Mouse (Mus musculus) liver, embryonic 12.5 days (tissue): ENCODE data around the gene Alg2. TPM values are rescaled to one million over a fixed set of nuclear protein-coding genes. Genes with fewer than 3 reads are reported as not detected.
A peak's percentile ranks its signal among the peaks of the same experiment; 100 is the strongest.

Experiments
- ATAC-seq: fragments of 200-750 bp; cut with Nextera tagmentation; 2 replicates; pipeline ENCODE4 v1.8.0; 2017; ENCODE audit warnings: moderate number of reproducible peaks, mild to moderate bottlenecking, moderate library complexity
- H3K27ac ChIP-seq: fragments of 300-500 bp; sonication (generic); 2 replicates; pipeline ENCODE4 v1.5.1; 2016; ENCODE audit warnings: mild to moderate bottlenecking
- H3K27me3 ChIP-seq: fragments of 300-500 bp; sonication (generic); replicated peaks from 2 replicates; pipeline ENCODE4 v1.6.1; 2016; ENCODE audit warnings: mild to moderate bottlenecking, moderate library complexity
- H3K36me3 ChIP-seq: fragments of 300-500 bp; sonication (generic); 2 replicates; pipeline ENCODE4 v1.6.1; 2016; ENCODE audit warnings: mild to moderate bottlenecking, moderate library complexity
- H3K4me1 ChIP-seq: fragments of 300-500 bp; sonication (generic); 2 replicates; pipeline ENCODE4 v1.6.1; 2016
- H3K4me2 ChIP-seq: fragments of 300-500 bp; sonication (generic); 2 replicates; pipeline ENCODE4 v1.6.1; 2016; ENCODE audit warnings: mild to moderate bottlenecking, moderate library complexity
- H3K4me3 ChIP-seq: fragments of 300-500 bp; sonication (generic); 2 replicates; pipeline ENCODE4 v1.5.1; 2016; ENCODE audit warnings: mild to moderate bottlenecking, moderate library complexity
- H3K9ac ChIP-seq: fragments of 300-500 bp; sonication (generic); 2 replicates; pipeline ENCODE4 v1.6.1; 2016; ENCODE audit warnings: mild to moderate bottlenecking, moderate library complexity
- H3K9me3 ChIP-seq: fragments of 300-500 bp; sonication (generic); replicated peaks from 2 replicates; pipeline ENCODE4 v1.6.1; 2016; ENCODE audit warnings: mild to moderate bottlenecking, moderate library complexity
- WGBS: fragments of 180-500 bp; shearing (Covaris S2); methylation state at CpG from one replicate; pipeline ENCODE4 v1.1.7; 2016; ENCODE audit not compliant: insufficient replicate concordance; 5-methylcytosine and 5-hydroxymethylcytosine counted together
- polyA plus RNA-seq: library from polyadenylated mRNA; unstranded; fragments of >200 nt; fragmentation: Nextera tagmentation; extraction: Ambion mirVana; gene quantifications from 2 replicates; pipeline ENCODE4 v1.2.1, GENCODE M21; 2016

The Alg2 gene
- polyA plus RNA-seq: 25.3 and 26.0 TPM in 2 replicates

- Histone ChIP-seq H3K9me3 (no peaks in the 10 kb centered on the region), H3K27ac (peak within 1 kb of the TSS; percentile 92), H3K36me3 (peaks cover 66% of the 10 kb centered on the region), H3K9ac (peak within 1 kb of the TSS; percentile 86), H3K27me3 (no peaks in the 10 kb centered on the region), H3K4me3 (peak within 1 kb of the TSS; percentile 89), H3K4me1 (peaks cover 26% of the 10 kb centered on the region), H3K4me2 (peak within 1 kb of the TSS; percentile 89)
- under 1% methylated on average over 42 of the region's 58 CpGs for WGBS
- peak; percentile 97 for ATAC-seq
Measured at GRCm38 (mm10) chr4:47473968-47474729, at the start of gene Alg2, which contains the start of gene Sec61b. Gene Alg2 (minus strand): TSS chr4:47474333. Gene Sec61b (plus strand): TSS chr4:47474658.

- Histone ChIP-seq H3K4me2 (no peak overlapping the region), H3K4me1 (no peaks in the 10 kb centered on the region), H3K27me3 (no peaks in the 10 kb centered on the region), H3K9ac (no peak overlapping the region), H3K4me3 (no peak overlapping the region), H3K27ac (no peak overlapping the region), H3K36me3 (no peaks in the 10 kb centered on the region), H3K9me3 (no peaks in the 10 kb centered on the region)
- no peak for ATAC-seq
- WGBS: 64% methylated on average over 6 of the region's 6 CpGs
Measured at GRCm38 (mm10) chr4:47521884-47522605, 47.9 kb upstream of the Alg2 start.

- H3K27me3 ChIP-seq: no peaks in the 10 kb centered on the region
- H3K36me3 ChIP-seq: no peaks in the 10 kb centered on the region
- H3K9ac ChIP-seq: no peak overlapping the region
- H3K9me3 ChIP-seq: no peaks in the 10 kb centered on the region
- no peak overlapping the region for H3K4me3 ChIP-seq
- H3K27ac ChIP-seq: no peak overlapping the region
- no peak overlapping the region for H3K4me2 ChIP-seq
- no peak for ATAC-seq
- 45% methylated on average over 4 of the region's 4 CpGs for WGBS
- no peaks in the 10 kb centered on the region for H3K4me1 ChIP-seq
Measured at GRCm38 (mm10) chr4:47520076-47520475, 45.9 kb upstream of the Alg2 start.

GRCm38 (mm10) chr4:47518551-47519181, 44.5 kb upstream of the Alg2 start:
- Histone ChIP-seq H3K9me3 (no peaks in the 10 kb centered on the region), H3K27ac (no peak overlapping the region), H3K9ac (no peak overlapping the region), H3K4me1 (no peaks in the 10 kb centered on the region), H3K4me2 (no peak overlapping the region), H3K4me3 (no peak overlapping the region), H3K27me3 (no peaks in the 10 kb centered on the region), H3K36me3 (no peaks in the 10 kb centered on the region)
- no peak for ATAC-seq
- WGBS: 56% methylated on average over 12 of the region's 12 CpGs

- no peak overlapping the region for H3K27ac ChIP-seq
- no peaks in the 10 kb centered on the region for H3K4me1 ChIP-seq
- no peak for ATAC-seq
- H3K4me3 ChIP-seq: no peak overlapping the region
- WGBS: 65% methylated on average over 10 of the region's 10 CpGs
- H3K9me3 ChIP-seq: no peaks in the 10 kb centered on the region
- H3K9ac ChIP-seq: no peak overlapping the region
- H3K36me3 ChIP-seq: no peaks in the 10 kb centered on the region
- no peaks in the 10 kb centered on the region for H3K27me3 ChIP-seq
- H3K4me2 ChIP-seq: no peak overlapping the region
Measured at GRCm38 (mm10) chr4:47504841-47505517, 30.8 kb upstream of the Alg2 start.

- Histone ChIP-seq H3K36me3 (no peaks in the 10 kb centered on the region), H3K4me1 (no peaks in the 10 kb centered on the region), H3K4me3 (no peak overlapping the region), H3K27me3 (no peaks in the 10 kb centered on the region), H3K9ac (no peak overlapping the region), H3K27ac (no peak overlapping the region), H3K9me3 (no peaks in the 10 kb centered on the region), H3K4me2 (no peak overlapping the region)
- 82% methylated on average over 6 of the region's 6 CpGs for WGBS
- ATAC-seq: no peak
Measured at GRCm38 (mm10) chr4:47503045-47503444, 28.9 kb upstream of the Alg2 start.

- no peaks in the 10 kb centered on the region for H3K36me3 ChIP-seq
- ATAC-seq: no peak
- H3K4me2 ChIP-seq: no peak overlapping the region
Measured at GRCm38 (mm10) chr4:47502546-47502971, 28.4 kb upstream of the Alg2 start.

GRCm38 (mm10) chr4:47499121-47499545, 25.0 kb upstream of the Alg2 start:
- ATAC-seq: no peak
- WGBS: 71% methylated on average over 10 of the region's 10 CpGs
- no peak overlapping the region for H3K4me2 ChIP-seq
- H3K36me3 ChIP-seq: no peaks in the 10 kb centered on the region
- H3K4me1 ChIP-seq: no peaks in the 10 kb centered on the region
- no peak overlapping the region for H3K27ac ChIP-seq
- H3K9me3 ChIP-seq: no peaks in the 10 kb centered on the region
- no peak overlapping the region for H3K9ac ChIP-seq
- no peaks in the 10 kb centered on the region for H3K27me3 ChIP-seq
- H3K4me3 ChIP-seq: no peak overlapping the region

More at GRCm38 (mm10) chr4:47502546-47502971, 28.4 kb upstream of the Alg2 start:
- H3K4me1 ChIP-seq: no peaks in the 10 kb centered on the region
- WGBS: 21% methylated on average over 4 of the region's 4 CpGs
- no peaks in the 10 kb centered on the region for H3K9me3 ChIP-seq
- H3K4me3 ChIP-seq: no peak overlapping the region
- no peak overlapping the region for H3K9ac ChIP-seq
- H3K27ac ChIP-seq: no peak overlapping the region
- no peaks in the 10 kb centered on the region for H3K27me3 ChIP-seq

GRCm38 (mm10) chr4:47497811-47498385, 23.8 kb upstream of the Alg2 start:
- Histone ChIP-seq H3K4me3 (no peak overlapping the region), H3K4me1 (no peaks in the 10 kb centered on the region), H3K27ac (no peak overlapping the region), H3K9ac (no peak overlapping the region), H3K4me2 (no peak overlapping the region), H3K36me3 (no peaks in the 10 kb centered on the region), H3K27me3 (no peaks in the 10 kb centered on the region), H3K9me3 (no peaks in the 10 kb centered on the region)
- no peak for ATAC-seq
- 48% methylated on average over 7 of the region's 7 CpGs for WGBS

- no peaks in the 10 kb centered on the region for H3K36me3 ChIP-seq
- H3K4me2 ChIP-seq: no peak overlapping the region
- no peaks in the 10 kb centered on the region for H3K27me3 ChIP-seq
- no peak overlapping the region for H3K4me3 ChIP-seq
- H3K4me1 ChIP-seq: no peaks in the 10 kb centered on the region
- H3K9ac ChIP-seq: no peak overlapping the region
- H3K9me3 ChIP-seq: no peaks in the 10 kb centered on the region
- H3K27ac ChIP-seq: no peak overlapping the region
- WGBS: 34% methylated on average over 2 of the region's 2 CpGs
- ATAC-seq: no peak
Measured at GRCm38 (mm10) chr4:47494686-47495085, 20.6 kb upstream of the Alg2 start.

- Histone ChIP-seq H3K9ac (no peak overlapping the region), H3K9me3 (no peaks in the 10 kb centered on the region), H3K4me2 (no peak overlapping the region), H3K36me3 (no peaks in the 10 kb centered on the region), H3K27ac (no peak overlapping the region), H3K27me3 (no peaks in the 10 kb centered on the region), H3K4me3 (no peak overlapping the region), H3K4me1 (no peaks in the 10 kb centered on the region)
- WGBS: 55% methylated on average over 1 of the region's 1 CpGs
- no peak for ATAC-seq
Measured at GRCm38 (mm10) chr4:47494137-47494536, 20.0 kb upstream of the Alg2 start.
